Mouse (Mus musculus): ENCODE data around the gene Srek1ip1. TPM values are rescaled to one million over a fixed set of nuclear protein-coding genes. Genes with fewer than 3 reads are reported as not detected.

Gene Srek1ip1
- polyA plus RNA-seq, 2 experiments = 7.3 to 8.0 TPM

DNA sequence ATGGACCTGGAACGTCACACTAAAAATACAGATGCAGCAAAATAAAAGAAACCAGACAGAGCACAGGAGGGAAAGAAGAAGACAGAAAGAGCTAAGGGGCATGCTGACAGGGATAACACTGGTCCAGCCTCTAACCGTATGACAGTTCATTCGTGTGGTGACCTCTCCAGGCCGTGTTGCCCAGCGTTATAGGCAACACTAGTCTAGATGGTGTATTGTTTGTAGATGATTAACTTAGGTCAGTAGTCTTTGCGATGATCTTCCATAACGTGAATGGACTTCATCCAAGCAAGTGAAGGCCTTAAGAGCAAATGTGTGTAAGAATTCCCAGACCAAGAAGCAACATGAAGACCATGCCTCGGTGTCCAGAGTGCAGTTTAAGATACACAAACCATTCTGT lies 6.8 kb downstream of the Srek1ip1 start:
- Histone ChIP-seq H3K4me3 (ENCODE audit: insufficient read depth in 1 of 2, low read depth in 2 of 2, low read length in 2 of 2) (no peak overlapping the region), H3K9ac (replicated peaks) (no peak overlapping the region), H3K4me1 (replicated peaks; ENCODE audit: control insufficient read depth in 2 of 2, insufficient read depth in 2 of 2, low read length in 1 of 2) (peaks cover 0 to 2% of the 10 kb centered on the region in 2 experiments; a peak in 1 of 4 replicates), H3K4me2 (ENCODE audit: low read depth) (no peak overlapping the region), H3K36me3 (replicated peaks; ENCODE audit: control insufficient read depth, insufficient read depth, low read depth) (no peaks in the 10 kb centered on the region; the same call in 1 of the 2 replicates), H3K27me3 (ENCODE audit: control insufficient read depth, insufficient read depth, low read length) (no peaks in the 10 kb centered on the region), H3K27ac (no peak overlapping the region), H3K9me3 (ENCODE audit: control insufficient read depth, low read length) (no peaks in the 10 kb centered on the region)
- TF ChIP-seq CTCF (IDR thresholded peaks at IDR 0.05; ENCODE audit: low read depth) = no peak
- TF ChIP-seq EP300 (IDR thresholded peaks at IDR 0.05; ENCODE audit: low read depth) = no peak
- 73% methylated on average over 8 of the region's 8 CpGs for WGBS (ENCODE audit: insufficient replicate concordance)
- DNase-seq (ENCODE audit: low read depth in 3 of 3, low spot score in 3 of 3) = no peak
- ATAC-seq (ENCODE audit: insufficient read depth) = no peak

GRCm38 (mm10) chr13:104799566-104800182 lies 7.4 kb downstream of the Srek1ip1 start:
- H3K9me3 ChIP-seq (ENCODE audit: control insufficient read depth, low read length) = no peaks in the 10 kb centered on the region
- no peak overlapping the region for H3K4me3 ChIP-seq (ENCODE audit: insufficient read depth in 1 of 2, low read depth in 2 of 2, low read length in 2 of 2)
- TF ChIP-seq CTCF (IDR thresholded peaks at IDR 0.05; ENCODE audit: low read depth) = no peak
- no peak for TF ChIP-seq EP300 (IDR thresholded peaks at IDR 0.05; ENCODE audit: low read depth)
- no peak overlapping the region for H3K27ac ChIP-seq
- DNase-seq (ENCODE audit: low read depth in 3 of 3, low spot score in 3 of 3) (no peak), ATAC-seq (ENCODE audit: insufficient read depth) (no peak)
- WGBS (ENCODE audit: insufficient replicate concordance) = 72% methylated on average over 7 of the region's 7 CpGs
- no peaks in the 10 kb centered on the region; the same call in 1 of the 2 replicates for H3K36me3 ChIP-seq (replicated peaks; ENCODE audit: control insufficient read depth, insufficient read depth, low read depth)
- H3K9ac ChIP-seq (replicated peaks) = no peak overlapping the region
- no peak overlapping the region for H3K4me2 ChIP-seq (ENCODE audit: low read depth)
- peaks cover 0 to 2% of the 10 kb centered on the region in 2 experiments; a peak in 1 of 4 replicates for H3K4me1 ChIP-seq (replicated peaks; ENCODE audit: control insufficient read depth in 2 of 2, insufficient read depth in 2 of 2, low read length in 1 of 2)
- H3K27me3 ChIP-seq (ENCODE audit: control insufficient read depth, insufficient read depth, low read length) = no peaks in the 10 kb centered on the region

DNA sequence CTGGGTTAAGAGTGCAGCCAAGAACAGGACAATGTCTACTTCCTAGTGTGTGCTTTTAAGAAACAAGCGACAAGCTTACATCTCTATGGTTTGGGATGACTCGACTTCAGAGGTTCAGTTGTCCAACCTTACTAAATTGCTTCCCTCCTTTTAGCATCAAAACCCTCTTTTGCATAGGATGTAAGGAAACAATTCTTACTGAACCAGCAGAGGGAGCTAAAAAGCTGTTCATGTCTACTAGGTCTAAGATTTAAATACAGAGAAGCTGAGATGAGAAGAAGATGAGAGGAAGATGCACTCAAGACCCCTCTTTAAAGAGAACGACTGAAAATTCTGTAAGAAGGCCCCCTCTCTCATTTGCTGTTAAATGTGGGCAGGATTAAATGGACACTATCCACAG lies 13.4 kb downstream of the Srek1ip1 start:
- Histone ChIP-seq H3K4me3 (ENCODE audit: insufficient read depth in 1 of 2, low read depth in 2 of 2, low read length in 2 of 2) (no peak overlapping the region), H3K36me3 (replicated peaks; ENCODE audit: control insufficient read depth, insufficient read depth, low read depth) (no peaks in the 10 kb centered on the region; the same call in 1 of the 2 replicates), H3K4me2 (ENCODE audit: low read depth) (no peak overlapping the region), H3K9ac (replicated peaks) (no peak overlapping the region), H3K27me3 (ENCODE audit: control insufficient read depth, insufficient read depth, low read length) (no peaks in the 10 kb centered on the region), H3K9me3 (ENCODE audit: control insufficient read depth, low read length) (no peaks in the 10 kb centered on the region), H3K4me1 (replicated peaks; ENCODE audit: control insufficient read depth in 2 of 2, insufficient read depth in 2 of 2, low read length in 1 of 2) (no peaks in the 10 kb centered on the region), H3K27ac (no peak overlapping the region)
- 48% methylated on average over 3 of the region's 3 CpGs for WGBS (ENCODE audit: insufficient replicate concordance)
- DNase-seq (ENCODE audit: low read depth in 3 of 3, low spot score in 3 of 3) (peak in 2 of 3 experiments; percentile 9 to 14), ATAC-seq (ENCODE audit: insufficient read depth) (no peak)
- TF ChIP-seq EP300 (IDR thresholded peaks at IDR 0.05; ENCODE audit: low read depth) (no peak), CTCF (IDR thresholded peaks at IDR 0.05; ENCODE audit: low read depth) (peak; percentile 33; the same call in 1 of the 2 replicates)

DNA sequence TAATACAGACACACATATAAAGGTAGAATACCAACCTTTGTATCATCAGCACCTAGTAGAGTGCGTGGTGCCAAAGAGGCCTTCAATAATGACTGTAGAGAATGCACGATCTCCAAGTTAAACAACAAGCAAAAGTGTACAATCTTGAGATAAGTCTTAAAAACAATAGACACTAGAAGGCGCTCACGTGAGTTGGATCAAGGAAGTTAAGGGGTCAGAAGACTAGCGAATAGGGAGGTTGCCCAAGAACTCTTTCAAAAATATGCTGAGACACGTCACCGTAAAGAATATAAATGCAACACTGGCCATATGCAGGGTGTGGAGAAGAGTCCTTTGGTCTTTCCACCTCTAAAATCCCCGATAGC lies 24.0 kb downstream of the Srek1ip1 start:
- 8% methylated on average over 8 of the region's 8 CpGs for WGBS (ENCODE audit: insufficient replicate concordance)
- peak overlapping the region; percentile 78 for H3K9ac ChIP-seq (replicated peaks)

DNA sequence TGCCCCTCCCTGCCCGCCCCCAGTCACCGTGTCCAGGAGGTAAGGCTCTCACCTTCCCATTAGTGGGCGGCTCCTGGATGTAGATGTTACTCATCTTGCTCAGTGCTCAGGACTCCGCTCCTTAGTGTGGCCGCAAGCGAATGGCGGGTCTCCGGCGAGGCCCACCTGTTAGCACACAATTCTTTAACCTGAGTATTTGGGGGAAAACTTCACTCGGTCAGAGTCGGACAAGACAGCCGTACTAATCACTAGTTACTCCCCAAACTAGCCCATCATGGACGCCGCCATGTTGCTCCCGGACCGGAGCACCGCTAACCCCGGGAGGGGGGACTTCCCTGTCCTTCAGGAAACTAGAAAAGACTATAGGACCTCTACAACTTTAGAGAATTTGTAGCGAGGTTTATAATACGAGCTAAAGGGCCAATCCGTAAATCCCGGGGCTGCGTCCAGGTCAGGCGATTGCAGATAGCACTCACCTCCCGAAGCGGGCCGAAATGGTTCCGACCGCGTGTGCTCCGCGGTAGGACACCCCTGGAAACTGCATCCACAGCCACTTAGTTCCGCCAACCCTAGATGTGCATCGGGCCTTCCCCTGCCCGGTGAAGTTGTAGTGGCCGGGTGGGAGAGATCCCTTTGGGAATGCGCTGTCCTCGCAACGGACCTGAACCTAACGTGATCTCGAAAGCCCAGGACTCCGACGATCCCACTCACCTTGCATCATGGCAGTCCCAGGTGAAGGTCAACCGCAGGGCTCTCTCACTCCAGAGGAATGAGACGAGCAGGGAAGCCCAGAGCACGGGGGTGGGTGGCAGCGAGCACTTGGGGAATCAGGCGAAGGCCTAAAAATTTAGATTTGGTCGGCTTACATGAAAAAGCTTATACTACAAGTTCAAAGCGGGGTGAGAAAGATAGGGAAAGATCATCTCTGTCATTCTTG lies 24.6 kb downstream of the Srek1ip1 start, which contains the start of gene Cwc27:
Cwc27 (minus strand) TSS at position 508 of the 937 bp plus-strand sequence.
- Histone ChIP-seq H3K9ac (replicated peaks) (peak within 1 kb of the TSS; percentile 78), H3K4me2 (ENCODE audit: low read depth) (peak within 1 kb of the TSS; percentile 86), H3K4me1 (replicated peaks; ENCODE audit: control insufficient read depth in 2 of 2, insufficient read depth in 2 of 2, low read length in 1 of 2) (peaks cover 5 to 7% of the 10 kb centered on the region in 2 experiments), H3K27me3 (ENCODE audit: control insufficient read depth, insufficient read depth, low read length) (no peaks in the 10 kb centered on the region), H3K4me3 (ENCODE audit: insufficient read depth in 1 of 2, low read depth in 2 of 2, low read length in 2 of 2) (peak within 1 kb of the TSS; percentile 83 to 86), H3K36me3 (replicated peaks; ENCODE audit: control insufficient read depth, insufficient read depth, low read depth) (no peaks in the 10 kb centered on the region), H3K27ac (peak within 1 kb of the TSS; percentile 58), H3K9me3 (ENCODE audit: control insufficient read depth, low read length) (no peaks in the 10 kb centered on the region)
- peak; percentile 93 for ATAC-seq (ENCODE audit: insufficient read depth)
- WGBS (ENCODE audit: insufficient replicate concordance) = under 1% methylated on average over 50 of the region's 50 CpGs
- peak; percentile 75 to 78 (median 78) for DNase-seq (ENCODE audit: low read depth in 3 of 3, low spot score in 3 of 3)
- TF ChIP-seq CTCF (IDR thresholded peaks at IDR 0.05; ENCODE audit: low read depth) (no peak), EP300 (IDR thresholded peaks at IDR 0.05; ENCODE audit: low read depth) (peak; percentile 26; the same call in 1 of the 2 replicates)

More for the DNA sequence above, 24.0 kb downstream of the Srek1ip1 start:
- ATAC-seq (ENCODE audit: insufficient read depth) = peak; percentile 2; the same call in 1 of the 2 replicates
- peak overlapping the region; percentile 83 to 86 for H3K4me3 ChIP-seq (ENCODE audit: insufficient read depth in 1 of 2, low read depth in 2 of 2, low read length in 2 of 2)
- peaks cover 5 to 7% of the 10 kb centered on the region in 2 experiments for H3K4me1 ChIP-seq (replicated peaks; ENCODE audit: control insufficient read depth in 2 of 2, insufficient read depth in 2 of 2, low read length in 1 of 2)
- no peaks in the 10 kb centered on the region for H3K36me3 ChIP-seq (replicated peaks; ENCODE audit: control insufficient read depth, insufficient read depth, low read depth)
- H3K4me2 ChIP-seq (ENCODE audit: low read depth) = peak overlapping the region; percentile 86
- no peak for DNase-seq (ENCODE audit: low read depth in 3 of 3, low spot score in 3 of 3)
- no peaks in the 10 kb centered on the region for H3K9me3 ChIP-seq (ENCODE audit: control insufficient read depth, low read length)
- H3K27me3 ChIP-seq (ENCODE audit: control insufficient read depth, insufficient read depth, low read length) = no peaks in the 10 kb centered on the region
- H3K27ac ChIP-seq = peak overlapping the region; percentile 58; the same call in 1 of the 2 replicates
- TF ChIP-seq EP300 (IDR thresholded peaks at IDR 0.05; ENCODE audit: low read depth) = no peak
- no peak for TF ChIP-seq CTCF (IDR thresholded peaks at IDR 0.05; ENCODE audit: low read depth)

Measured in liver, embryonic 14.5 days (tissue).